In the genomic region with DNA sequence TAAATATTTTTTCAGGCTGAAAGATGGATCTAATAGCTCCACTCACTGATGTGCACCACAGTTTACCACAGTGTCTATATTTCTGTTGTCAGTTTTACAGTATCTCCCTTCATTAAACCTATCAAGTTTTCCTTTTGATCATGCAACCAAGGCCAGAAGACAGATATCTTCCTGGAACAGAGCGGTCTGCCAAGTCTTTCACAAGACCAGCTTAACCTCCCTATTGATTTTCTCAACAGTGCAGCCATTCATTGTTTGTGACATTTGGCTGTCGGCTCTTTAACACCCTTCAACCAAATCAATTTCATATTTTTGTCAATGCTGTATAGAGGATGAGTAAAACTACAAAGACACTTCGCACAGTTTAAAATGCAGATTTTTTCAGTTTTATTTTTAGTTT, we compare ENCODE assay signal across 26 mouse cellular contexts.
DNase-seq lines count a peak whose midpoint lies in the region; ATAC-seq and TF ChIP-seq lines count a peak whose summit lies in the region.
"Had no signal": no experiment of that assay in that cellular context is flagged by ENCODE, and none has a peak within 500 bp of the region (broad histone marks: within the 10 kb centered on the region; RNA-seq: fewer than 3 reads in every experiment).

No protein-coding gene starts in this region.

- TF ChIP-seq EP300 in liver, postnatal 0 days (IDR thresholded peaks at IDR 0.05; ENCODE audit: low read depth): no peak

- DNase-seq in adrenal gland, adult 2 months: peak; percentile 39
- DNase-seq in adrenal gland, adult 18-20 months (ENCODE audit: low spot score in 2 of 2): no peak
- peak; percentile 18 for DNase-seq in liver, postnatal 0 days
- DNase-seq in adrenal gland, postnatal 10 days: peak; percentile 26
- DNase-seq in fat pad, adult 2 months (ENCODE audit: extremely low read depth, low read depth, low spot score): peak; percentile 79
- no peak for DNase-seq in layer of hippocampus, adult 2 months (ENCODE audit: low spot score in 2 of 2)
- DNase-seq: cerebellum, adult 8-10 months; cerebellum, postnatal 25 days; heart, postnatal 10 days; kidney, adult 18-20 months; kidney, postnatal 25 days; lung, embryonic 14.5 days; lung, postnatal 14 days; retina, postnatal 1 day; right cerebral cortex, postnatal 14 days; thymus, postnatal 14 days had no signal

- H3K36me3 ChIP-seq in liver, postnatal 0 days (replicated peaks; ENCODE audit: insufficient read depth, low read length): no peaks in the 10 kb centered on the region
- no peaks in the 10 kb centered on the region for H3K36me3 ChIP-seq in liver, embryonic 12.5 days
- H3K36me3 ChIP-seq: embryonic facial prominence, embryonic 12.5 days; G1E; heart, embryonic 13.5 days; kidney, embryonic 15.5 days; limb, embryonic 13.5 days; neural tube, embryonic 13.5 days had no signal

- H3K4me3 ChIP-seq in liver, postnatal 0 days (ENCODE audit: low read depth, low read length): no peak overlapping the region
- no peak overlapping the region for H3K4me3 ChIP-seq in liver, embryonic 12.5 days
- H3K4me3 ChIP-seq in layer of hippocampus, adult 2 months: no peak overlapping the region
- H3K4me3 ChIP-seq: embryonic facial prominence, embryonic 12.5 days; heart, embryonic 13.5 days; kidney, embryonic 15.5 days; limb, embryonic 13.5 days; neural tube, embryonic 13.5 days had no signal

- H3K9ac ChIP-seq in liver, postnatal 0 days (replicated peaks): no peak overlapping the region
- H3K9ac ChIP-seq in liver, embryonic 12.5 days: no peak overlapping the region
- H3K9ac ChIP-seq: embryonic facial prominence, embryonic 12.5 days; heart, embryonic 13.5 days; kidney, embryonic 15.5 days; limb, embryonic 13.5 days; liver, embryonic 14.5 days; lung, embryonic 14.5 days; neural tube, embryonic 13.5 days had no signal

- no peaks in the 10 kb centered on the region for H3K27me3 ChIP-seq in liver, postnatal 0 days (ENCODE audit: insufficient read depth, low read length)
- H3K27me3 ChIP-seq in liver, embryonic 12.5 days (replicated peaks): no peaks in the 10 kb centered on the region
- H3K27me3 ChIP-seq: embryonic facial prominence, embryonic 12.5 days; heart, embryonic 13.5 days; kidney, embryonic 15.5 days; limb, embryonic 13.5 days; neural tube, embryonic 13.5 days had no signal

- TF ChIP-seq CTCF in liver, postnatal 0 days (IDR thresholded peaks at IDR 0.05; ENCODE audit: low read depth): no peak
- no peak for TF ChIP-seq CTCF in layer of hippocampus, adult 2 months (conservative IDR thresholded peaks at IDR 0.05)

- no peaks in the 10 kb centered on the region for H3K9me3 ChIP-seq in liver, postnatal 0 days (ENCODE audit: low read length)
- no peaks in the 10 kb centered on the region for H3K9me3 ChIP-seq in liver, embryonic 12.5 days (replicated peaks)
- H3K9me3 ChIP-seq: embryonic facial prominence, embryonic 12.5 days; G1E; heart, embryonic 13.5 days; kidney, embryonic 15.5 days; limb, embryonic 13.5 days; neural tube, embryonic 13.5 days had no signal

- no peaks in the 10 kb centered on the region for H3K4me1 ChIP-seq in liver, postnatal 0 days (ENCODE audit: insufficient read depth)
- peaks cover 9% of the 10 kb centered on the region for H3K4me1 ChIP-seq in liver, embryonic 12.5 days
- H3K4me1 ChIP-seq: embryonic facial prominence, embryonic 12.5 days; kidney, embryonic 15.5 days had no signal

- H3K27ac ChIP-seq in liver, postnatal 0 days (ENCODE audit: low read depth): no peak overlapping the region
- no peak overlapping the region for H3K27ac ChIP-seq in liver, embryonic 12.5 days
- no peak overlapping the region for H3K27ac ChIP-seq in layer of hippocampus, adult 2 months
- H3K27ac ChIP-seq: embryonic facial prominence, embryonic 12.5 days; heart, embryonic 13.5 days; kidney, embryonic 15.5 days; limb, embryonic 13.5 days; liver, embryonic 14.5 days had no signal

- WGBS in liver, postnatal 0 days (ENCODE audit: insufficient replicate concordance): 66% methylated on average over 3 of the region's 3 CpGs
- WGBS in liver, embryonic 12.5 days (ENCODE audit: insufficient replicate concordance): 80% methylated on average over 3 of the region's 3 CpGs

- no peak for ATAC-seq in liver, postnatal 0 days
- no peak for ATAC-seq in liver, embryonic 12.5 days
- ATAC-seq: forebrain, embryonic 16.5 days; hindbrain, embryonic 16.5 days had no signal

- H3K4me2 ChIP-seq in liver, postnatal 0 days (ENCODE audit: low read depth, low read length): no peak overlapping the region
- H3K4me2 ChIP-seq in liver, embryonic 12.5 days: no peak overlapping the region
- H3K4me2 ChIP-seq: embryonic facial prominence, embryonic 12.5 days; heart, embryonic 13.5 days; kidney, embryonic 15.5 days; limb, embryonic 13.5 days; lung, embryonic 14.5 days; neural tube, embryonic 13.5 days had no signal

Comparison
In these comparisons a context has a peak if more than half of its experiments do, and no peak if none do; other contexts are left out.
1. DNase-seq: peak in adrenal gland, adult 2 months (single experiment), liver, postnatal 0 days (single experiment), adrenal gland, postnatal 10 days (single experiment) and fat pad, adult 2 months (single experiment); none in adrenal gland, adult 18-20 months (0 of 2) and layer of hippocampus, adult 2 months (0 of 2).